Mouse (Mus musculus) stomach, embryonic 14.5 days (tissue): ENCODE data around the gene Kif22. TPM values are rescaled to one million over a fixed set of nuclear protein-coding genes. Genes with fewer than 3 reads are reported as not detected.
A peak's percentile ranks its signal among the peaks of the same experiment; 100 is the strongest.

Experiments
- ATAC-seq: fragments of 200-750 bp; cut with Nextera tagmentation; 2 replicates; pipeline ENCODE4 v1.8.0; 2017; ENCODE audit warnings: low read depth, moderate TSS enrichment; ENCODE audit not compliant: insufficient number of reproducible peaks, insufficient read depth, low FRiP score
- H3K27ac ChIP-seq: fragments of 300-500 bp; sonication (generic); 2 replicates; pipeline ENCODE4 v1.5.1; 2014; ENCODE audit warnings: mild to moderate bottlenecking, low read length, moderate library complexity, mixed read lengths
- H3K27me3 ChIP-seq: fragments of 300-500 bp; sonication (generic); 2 replicates; pipeline ENCODE4 v1.6.1; 2014; ENCODE audit warnings: low read length, control low read depth, mixed read lengths; ENCODE audit not compliant: control insufficient read depth, insufficient read depth
- H3K36me3 ChIP-seq: fragments of 300-500 bp; sonication (generic); 2 replicates; pipeline ENCODE4 v1.6.1; 2014; ENCODE audit warnings: mild to moderate bottlenecking, control low read depth, low read length, moderate library complexity, mixed read lengths; ENCODE audit not compliant: control insufficient read depth, insufficient read depth
- H3K4me1 ChIP-seq: fragments of 300-500 bp; sonication (generic); 2 replicates; pipeline ENCODE4 v1.6.1; 2014; ENCODE audit warnings: low read length, control low read depth, mixed read lengths; ENCODE audit not compliant: control insufficient read depth, insufficient read depth
- H3K4me2 ChIP-seq: fragments of 300-500 bp; sonication (generic); replicated peaks from 2 replicates; pipeline ENCODE4 v1.6.1; 2014; ENCODE audit warnings: low read depth, low read length, control low read depth
- H3K4me3 ChIP-seq: fragments of 300-500 bp; sonication (generic); 2 replicates; pipeline ENCODE4 v1.5.1; 2014; ENCODE audit warnings: low read depth, low read length, control low read depth
- H3K9ac ChIP-seq: fragments of 300-500 bp; sonication (generic); replicated peaks from 2 replicates; pipeline ENCODE4 v1.6.1; 2014; ENCODE audit warnings: low read depth, mild to moderate bottlenecking, control low read depth, low read length, moderate library complexity, mixed read lengths
- H3K9me3 ChIP-seq: fragments of 300-500 bp; sonication (generic); 2 replicates; pipeline ENCODE4 v1.6.1; 2016; ENCODE audit warnings: low read depth, low read length, control low read depth; ENCODE audit not compliant: control insufficient read depth
- WGBS: fragments of 180-500 bp; shearing (Covaris S2); extraction: QIAGEN DNeasy Blood & Tissue Kit; methylation state at CpG from one replicate; pipeline ENCODE4 v1.1.7; 2014; 5-methylcytosine and 5-hydroxymethylcytosine counted together
- polyA plus RNA-seq: library from polyadenylated mRNA; unstranded; fragments of >200 nt; fragmentation: Nextera tagmentation; extraction: Ambion mirVana; gene quantifications from 2 replicates; pipeline ENCODE4 v1.2.1, GENCODE M21; 2014

Gene Kif22
- polyA plus RNA-seq, 1 experiment from 2014 or later, result 116 TPM

DNA sequence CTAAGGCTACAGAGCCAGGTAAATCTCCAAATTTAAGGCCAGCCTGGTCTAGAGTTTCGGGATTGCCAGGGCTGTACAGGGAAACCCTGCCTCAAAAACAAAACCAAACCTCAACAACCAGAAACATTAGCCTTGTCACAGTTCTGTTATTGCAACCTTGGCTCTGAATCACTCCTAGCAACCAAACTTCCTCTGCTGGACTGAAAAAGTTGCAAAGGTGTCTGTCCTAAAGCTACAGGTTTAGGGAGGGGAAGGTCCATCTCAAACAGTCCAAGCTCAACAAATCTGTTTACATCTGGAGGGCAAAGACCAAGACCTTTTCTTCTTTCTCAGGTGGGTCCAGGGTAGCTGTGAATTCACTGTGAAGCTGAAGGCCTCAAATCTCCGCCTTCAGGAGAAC lies 31.2 kb downstream of the Kif22 start:
- no peak overlapping the region for H3K4me2 ChIP-seq
- ATAC-seq, result no peak
- peaks cover 12% of the 10 kb centered on the region for H3K36me3 ChIP-seq
- H3K27me3 ChIP-seq, result no peaks in the 10 kb centered on the region
- no peak overlapping the region for H3K9ac ChIP-seq
- H3K4me3 ChIP-seq, result no peak overlapping the region
- WGBS, result 92% methylated on average over 2 of the region's 2 CpGs
- peaks cover 35% of the 10 kb centered on the region for H3K4me1 ChIP-seq
- H3K9me3 ChIP-seq, result no peaks in the 10 kb centered on the region
- no peak overlapping the region for H3K27ac ChIP-seq

DNA sequence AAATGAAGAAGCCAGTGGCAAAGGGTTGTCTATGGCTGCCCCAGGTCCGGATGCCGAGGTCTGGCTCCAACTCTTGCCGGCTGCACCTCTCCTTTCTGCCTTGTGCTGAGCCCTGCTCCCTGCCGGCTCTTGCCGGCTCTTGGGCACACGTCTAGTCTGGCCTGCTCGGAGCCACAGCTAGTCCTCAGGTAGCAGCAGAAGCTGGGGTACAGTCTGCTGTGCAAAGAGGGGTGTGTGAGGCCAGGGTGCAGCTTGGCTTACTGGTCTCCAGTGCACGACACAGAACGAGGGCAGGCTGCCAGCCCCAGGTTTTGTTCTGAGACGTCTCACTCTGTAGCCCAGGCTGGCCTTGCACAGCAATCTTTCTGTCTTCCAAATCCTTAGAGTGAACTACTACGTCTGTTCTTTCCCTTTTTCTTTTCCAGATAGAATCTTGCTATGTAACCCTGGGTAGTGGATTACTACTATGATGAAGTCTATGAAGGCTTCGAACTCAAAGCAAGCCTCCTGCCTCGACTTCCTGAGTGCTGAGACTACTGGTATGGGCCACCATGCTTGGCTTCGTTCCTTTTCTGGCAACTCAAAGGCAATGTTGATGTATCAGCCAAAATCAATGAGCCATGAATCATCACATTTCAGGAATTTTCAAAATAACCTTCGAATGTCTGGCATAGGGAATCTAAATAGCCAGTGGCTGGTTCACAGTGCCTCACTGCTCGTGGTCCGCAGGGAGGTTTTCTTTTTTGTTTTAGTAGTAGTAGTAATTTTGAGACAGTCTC lies 32.8 kb downstream of the Kif22 start:
- Histone ChIP-seq H3K9me3 (no peaks in the 10 kb centered on the region), H3K4me3 (no peak overlapping the region), H3K27me3 (no peaks in the 10 kb centered on the region), H3K36me3 (peaks cover 4% of the 10 kb centered on the region; the same call in 1 of the 2 replicates), H3K27ac (peak overlapping the region; percentile 91), H3K9ac (no peak overlapping the region), H3K4me1 (peaks cover 21% of the 10 kb centered on the region), H3K4me2 (no peak overlapping the region)
- 82% methylated on average over 17 of the region's 17 CpGs for WGBS
- no peak for ATAC-seq

DNA sequence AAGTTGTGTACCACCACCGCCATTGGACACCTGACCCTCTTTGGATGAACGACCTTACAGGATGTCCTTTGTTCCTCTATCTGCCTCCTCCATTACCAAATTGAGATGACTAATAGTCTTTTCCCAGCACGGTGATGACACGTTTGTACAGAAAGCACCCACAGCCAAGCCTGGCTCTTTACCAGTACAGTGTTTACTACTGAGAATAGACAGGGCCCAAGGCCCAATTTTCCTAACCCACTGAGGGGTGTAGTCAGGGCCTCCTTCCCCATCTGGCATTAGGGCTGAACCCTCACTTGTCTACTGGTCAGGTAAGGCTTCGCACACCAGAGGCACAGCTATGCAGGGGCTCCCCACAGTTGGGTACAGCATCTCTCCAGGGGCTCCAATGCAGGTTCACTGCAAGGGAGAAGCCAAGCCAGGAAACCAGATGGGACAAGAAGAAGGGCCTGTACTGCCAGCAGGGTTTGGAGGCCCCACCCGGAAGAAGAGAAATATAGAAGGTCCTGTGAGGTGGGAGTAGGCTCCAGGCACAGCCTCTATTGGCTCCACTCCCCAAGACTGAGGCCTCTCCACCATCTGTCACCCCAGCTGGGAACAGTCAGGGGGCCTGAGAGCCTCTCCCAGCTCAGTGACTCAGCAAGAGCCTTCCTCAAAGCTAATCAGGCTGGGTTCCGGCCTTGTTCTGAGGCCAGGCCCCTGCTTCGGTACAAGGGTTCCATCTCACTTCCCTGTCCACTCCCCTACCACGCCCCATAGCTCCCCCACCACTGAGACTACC lies 33.8 kb downstream of the Kif22 start:
- Histone ChIP-seq H3K4me3 (no peak overlapping the region), H3K36me3 (peaks cover 4% of the 10 kb centered on the region; the same call in 1 of the 2 replicates), H3K9ac (no peak overlapping the region), H3K9me3 (no peaks in the 10 kb centered on the region), H3K27ac (peak overlapping the region; percentile 91), H3K27me3 (no peaks in the 10 kb centered on the region), H3K4me1 (peaks cover 15% of the 10 kb centered on the region), H3K4me2 (no peak overlapping the region)
- peak; percentile 94 for ATAC-seq
- WGBS, result 41% methylated on average over 9 of the region's 9 CpGs

DNA sequence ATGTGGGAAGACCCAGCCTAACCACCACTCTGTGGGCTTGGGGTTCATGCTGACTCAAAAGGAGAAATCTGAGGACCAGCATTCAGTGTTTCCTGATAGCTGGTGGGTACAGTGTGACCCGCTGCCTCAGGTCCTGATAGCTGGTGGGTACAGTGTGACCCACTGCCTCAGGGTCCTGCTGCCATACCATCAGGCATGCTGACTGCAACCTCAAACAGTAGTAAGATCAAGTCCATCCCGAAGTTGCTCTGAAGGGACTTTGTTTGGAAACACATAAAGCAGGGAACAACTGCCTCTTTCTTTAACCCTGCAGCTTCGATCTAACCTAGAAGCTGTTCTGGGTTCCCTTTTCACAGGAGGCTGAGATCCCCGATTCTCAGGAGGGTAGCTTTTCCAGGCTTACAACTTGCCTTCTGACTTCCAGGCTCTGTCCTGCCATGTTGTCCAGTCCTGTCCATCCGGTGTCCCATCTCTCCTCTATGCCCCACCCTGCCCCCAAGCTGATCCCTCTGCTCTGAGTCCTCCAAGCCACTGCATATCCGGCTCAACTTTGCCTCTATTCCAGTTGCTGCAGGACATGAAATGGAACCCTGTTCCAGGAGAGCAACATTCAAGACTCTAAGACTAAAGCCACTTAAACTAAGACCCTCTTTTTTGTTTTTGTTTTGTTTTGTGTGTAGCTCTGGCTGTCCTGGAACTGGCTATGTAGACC lies 34.8 kb downstream of the Kif22 start:
- no peaks in the 10 kb centered on the region for H3K27me3 ChIP-seq
- H3K9me3 ChIP-seq, result no peaks in the 10 kb centered on the region
- no peak overlapping the region for H3K9ac ChIP-seq
- H3K4me2 ChIP-seq, result no peak overlapping the region
- H3K27ac ChIP-seq, result no peak overlapping the region; the same call in 1 of the 2 replicates
- no peak for ATAC-seq
- H3K4me3 ChIP-seq, result no peak overlapping the region
- peaks cover 15% of the 10 kb centered on the region for H3K4me1 ChIP-seq
- H3K36me3 ChIP-seq, result no peaks in the 10 kb centered on the region; the same call in 1 of the 2 replicates
- WGBS, result 84% methylated on average over 6 of the region's 6 CpGs

DNA sequence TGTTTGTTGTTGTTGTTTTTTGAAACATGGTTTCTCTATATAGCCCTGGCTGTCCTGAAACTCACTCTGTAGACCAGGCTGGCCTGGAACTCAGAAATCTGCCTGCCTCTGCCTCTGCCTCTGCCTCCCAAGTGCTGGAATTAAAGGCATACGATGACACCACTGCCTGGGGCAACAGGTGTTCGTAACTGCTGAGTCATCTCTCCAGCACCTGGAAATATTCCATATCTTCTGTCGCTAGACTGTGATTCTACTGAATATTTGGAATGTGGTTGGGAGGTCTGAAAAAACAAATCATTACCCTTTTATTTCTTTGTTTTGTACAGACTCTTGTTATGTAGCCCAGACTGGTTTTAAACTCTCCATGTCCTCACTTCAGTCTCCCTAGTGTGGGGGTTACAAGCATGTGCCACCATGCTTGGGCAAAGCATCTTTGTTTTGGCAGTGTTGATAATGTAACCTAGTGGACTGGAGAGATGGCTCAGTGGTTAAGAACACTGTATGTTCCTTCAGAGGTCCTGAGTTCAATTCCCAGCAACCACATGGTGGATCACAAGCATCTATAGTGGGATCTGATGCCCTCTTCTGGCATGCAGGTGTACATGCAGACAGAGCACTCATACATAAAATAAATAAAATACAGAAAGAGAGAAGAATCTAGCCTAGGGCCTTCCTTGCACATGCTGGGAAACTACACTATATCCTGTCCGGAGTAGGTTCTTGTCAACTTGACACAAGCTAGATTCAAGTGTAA lies 38.0 kb downstream of the Kif22 start:
- H3K27me3 ChIP-seq, result no peaks in the 10 kb centered on the region
- no peak overlapping the region for H3K27ac ChIP-seq
- no peak overlapping the region for H3K9ac ChIP-seq
- peaks cover 12% of the 10 kb centered on the region for H3K4me1 ChIP-seq
- no peak for ATAC-seq
- no peaks in the 10 kb centered on the region for H3K36me3 ChIP-seq
- 81% methylated on average over 4 of the region's 4 CpGs for WGBS
- no peaks in the 10 kb centered on the region for H3K9me3 ChIP-seq
- no peak overlapping the region for H3K4me3 ChIP-seq
- H3K4me2 ChIP-seq, result no peak overlapping the region

DNA sequence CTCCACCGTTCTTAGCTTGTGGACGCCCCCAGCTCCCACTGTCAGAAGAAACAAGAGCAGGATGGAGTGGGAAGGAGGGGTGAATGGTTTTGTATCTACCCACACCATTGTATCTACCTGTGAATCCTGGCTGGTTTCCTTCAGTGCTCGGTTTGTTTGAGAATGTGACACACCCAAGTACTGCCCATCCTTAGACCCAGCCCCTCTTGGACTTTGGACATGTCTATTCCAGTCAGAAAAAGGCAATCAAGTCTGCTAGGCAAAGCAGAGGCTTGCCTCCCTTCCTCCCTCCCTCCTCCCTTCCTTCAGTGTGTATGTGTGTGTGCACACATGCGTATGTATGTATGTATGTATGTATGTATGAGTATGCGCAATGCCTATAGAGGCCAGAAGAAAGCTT lies 38.7 kb downstream of the Kif22 start:
- 81% methylated on average over 5 of the region's 5 CpGs for WGBS
- peaks cover 5% of the 10 kb centered on the region for H3K4me1 ChIP-seq
- no peaks in the 10 kb centered on the region for H3K27me3 ChIP-seq
- no peaks in the 10 kb centered on the region for H3K9me3 ChIP-seq
- ATAC-seq, result no peak
- no peak overlapping the region for H3K4me2 ChIP-seq
- H3K4me3 ChIP-seq, result no peak overlapping the region
- H3K36me3 ChIP-seq, result no peaks in the 10 kb centered on the region
- no peak overlapping the region for H3K9ac ChIP-seq
- no peak overlapping the region for H3K27ac ChIP-seq

DNA sequence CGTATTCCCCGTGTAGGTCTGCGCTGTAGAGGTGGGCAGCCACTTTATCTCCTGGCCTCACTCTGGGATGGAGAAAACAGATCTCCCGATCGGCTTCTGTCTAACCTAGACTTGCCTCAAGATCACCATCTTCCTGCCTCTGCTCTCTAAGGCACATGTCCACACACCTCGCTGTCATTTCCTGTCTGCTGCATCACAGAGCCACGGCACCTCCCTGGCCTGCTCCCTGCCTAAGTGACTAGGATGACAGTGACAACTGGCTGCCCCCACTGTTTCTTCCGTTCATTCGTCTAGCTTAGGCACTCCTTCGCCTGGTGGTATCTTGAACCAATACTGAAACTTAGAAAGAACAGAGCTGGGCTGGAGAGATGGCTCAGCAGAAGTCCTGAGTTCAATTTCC lies 42.7 kb downstream of the Kif22 start:
- Histone ChIP-seq H3K9ac (no peak overlapping the region), H3K4me3 (no peak overlapping the region), H3K27me3 (no peaks in the 10 kb centered on the region), H3K4me2 (no peak overlapping the region), H3K4me1 (no peaks in the 10 kb centered on the region), H3K9me3 (no peaks in the 10 kb centered on the region), H3K36me3 (no peaks in the 10 kb centered on the region), H3K27ac (no peak overlapping the region)
- 77% methylated on average over 10 of the region's 10 CpGs for WGBS
- ATAC-seq, result no peak

DNA sequence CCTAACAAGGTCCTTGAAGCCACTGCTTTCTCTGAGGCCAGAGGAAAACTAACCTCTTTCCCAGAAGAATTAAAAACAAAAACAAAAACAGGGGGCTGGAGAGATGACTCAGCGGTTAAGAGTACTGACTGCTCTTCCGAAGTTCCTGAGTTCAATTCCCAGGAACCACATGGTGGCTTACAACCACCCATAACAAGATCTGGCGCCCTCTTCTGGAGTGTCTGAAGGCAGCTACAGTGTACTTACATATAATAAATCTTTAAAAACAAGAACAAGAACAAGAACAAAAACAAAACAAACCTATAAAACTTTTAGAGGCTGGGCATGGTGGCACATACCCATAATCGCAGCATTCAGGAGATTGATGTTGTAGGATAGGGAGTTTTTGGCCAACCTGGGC lies 45.8 kb downstream of the Kif22 start:
- no peaks in the 10 kb centered on the region for H3K4me1 ChIP-seq
- H3K4me2 ChIP-seq, result no peak overlapping the region
- H3K27ac ChIP-seq, result no peak overlapping the region
- no peak overlapping the region for H3K4me3 ChIP-seq
- no peak for ATAC-seq
- 81% methylated on average over 4 of the region's 4 CpGs for WGBS
- no peaks in the 10 kb centered on the region for H3K27me3 ChIP-seq
- no peak overlapping the region for H3K9ac ChIP-seq
- H3K36me3 ChIP-seq, result no peaks in the 10 kb centered on the region
- H3K9me3 ChIP-seq, result no peaks in the 10 kb centered on the region
